Mouse (Mus musculus) erythroblast, embryonic 14.5 days (primary cell): Measurements from ENCODE around the gene Rpp40.

Experiments used
- GATA1 ChIP-seq: IDR thresholded peaks from 2 replicates; pipeline ENCODE4 v1.6.1; 2012; ENCODE audit warnings: low read length, inconsistent platforms, mixed read lengths
- TAL1 ChIP-seq: IDR thresholded peaks from 3 replicates; pipeline ENCODE4 v1.6.1; 2012; ENCODE audit warnings: low read length, inconsistent platforms, mixed read lengths

DNA sequence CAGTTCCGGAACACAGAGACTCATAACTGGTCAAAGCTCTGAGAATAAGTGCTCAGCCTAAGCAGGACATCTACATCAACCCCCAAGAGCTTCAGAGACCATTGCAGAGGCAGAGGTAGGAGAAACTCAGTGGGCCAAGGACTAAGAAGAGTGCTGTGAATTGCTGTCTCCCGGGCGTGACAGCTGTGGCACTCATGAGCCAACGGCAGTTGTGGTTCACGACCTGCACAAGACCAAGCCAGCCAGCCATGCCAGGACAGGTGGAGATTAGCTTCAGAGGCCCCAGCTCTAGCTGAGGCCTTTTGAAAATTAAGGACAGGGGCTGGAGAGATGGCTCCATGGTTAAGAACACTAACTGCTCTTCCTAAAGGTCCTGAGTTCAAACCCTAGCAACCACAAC lies 26.6 kb downstream of the Rpp40 start:
- TF ChIP-seq GATA1 = no peak
- TF ChIP-seq TAL1 = no peak
